Mouse (Mus musculus) megakaryocyte, adult 5-6 weeks (primary cell): ENCODE results near the gene Pglyrp2. TPM values are rescaled to one million over a fixed set of nuclear protein-coding genes. Genes with fewer than 3 reads are reported as not detected.

Experiments
- ATAC-seq: 2 replicates; pipeline ENCODE4 v1.8.0; 2016; ENCODE audit warnings: mild to moderate bottlenecking, inconsistent platforms; ENCODE audit not compliant: poor library complexity, severe bottlenecking
- total RNA-seq, 2 experiments: library from RNA; stranded (forward) in 1 of 2; stranded (reverse) in 1 of 2; fragments of 153-499, 151-499 nt in 1 of 2; fragments of 221-1000, 200-1000 nt in 1 of 2; gene quantifications; 2 replicates each; pipeline versions ENCODE4 v1.2.3 to v1.2.4; 2015 to 2017

The Pglyrp2 gene
- 1.7 and 2.0 TPM in 2 replicates for total RNA-seq (2015)
- 1.4 and 2.2 TPM in 2 replicates for total RNA-seq (2017)

GRCm38 (mm10) chr17:32424034-32424433, at the start of gene Pglyrp2:
TSS of gene Pglyrp2 (minus strand) at chr17:32424167.
- peak; percentile 68 for ATAC-seq

GRCm38 (mm10) chr17:32472176-32472575, 48.2 kb upstream of the Pglyrp2 start:
- no peak for ATAC-seq

- ATAC-seq = no peak
These were observed 46.8 kb upstream of the Pglyrp2 start for GRCm38 (mm10) chr17:32470795-32471194.

GRCm38 (mm10) chr17:32468494-32468893, 44.5 kb upstream of the Pglyrp2 start:
- no peak for ATAC-seq

- no peak for ATAC-seq
These were observed 31.0 kb upstream of the Pglyrp2 start for GRCm38 (mm10) chr17:32454997-32455396.

GRCm38 (mm10) chr17:32454188-32454587, 30.2 kb upstream of the Pglyrp2 start:
- ATAC-seq = no peak

- no peak; the same call in 1 of the 2 replicates for ATAC-seq
These were observed 28.5 kb upstream of the Pglyrp2 start, which contains the start of gene Cyp4f39 for GRCm38 (mm10) chr17:32452482-32452881. TSS of gene Cyp4f39 (plus strand) at chr17:32452723.

- no peak for ATAC-seq
These were observed 27.0 kb upstream of the Pglyrp2 start for GRCm38 (mm10) chr17:32450844-32451537.

- no peak for ATAC-seq
These were observed 25.1 kb upstream of the Pglyrp2 start for GRCm38 (mm10) chr17:32449042-32449441.

GRCm38 (mm10) chr17:32447195-32447594, 23.2 kb upstream of the Pglyrp2 start:
- ATAC-seq = no peak

- ATAC-seq = no peak
These were observed 21.0 kb upstream of the Pglyrp2 start for GRCm38 (mm10) chr17:32445016-32445415.

GRCm38 (mm10) chr17:32443245-32443644, 19.3 kb upstream of the Pglyrp2 start:
- no peak for ATAC-seq

GRCm38 (mm10) chr17:32437106-32437505, 13.1 kb upstream of the Pglyrp2 start:
- ATAC-seq = no peak

GRCm38 (mm10) chr17:32435151-32435550, 11.2 kb upstream of the Pglyrp2 start:
- no peak for ATAC-seq

GRCm38 (mm10) chr17:32434324-32434723, 10.4 kb upstream of the Pglyrp2 start:
- ATAC-seq = no peak

GRCm38 (mm10) chr17:32431972-32432371, 8.0 kb upstream of the Pglyrp2 start:
- ATAC-seq = peak; percentile 62; the same call in 1 of the 2 replicates

GRCm38 (mm10) chr17:32426610-32427009, 2.6 kb upstream of the Pglyrp2 start:
- ATAC-seq = no peak

- ATAC-seq = no peak
These were observed 3.2 kb downstream of the Pglyrp2 start for GRCm38 (mm10) chr17:32420781-32421180.

- ATAC-seq = no peak
These were observed 4.0 kb downstream of the Pglyrp2 start for GRCm38 (mm10) chr17:32419989-32420388.

GRCm38 (mm10) chr17:32416771-32417170, 7.2 kb downstream of the Pglyrp2 start:
- ATAC-seq = no peak

- ATAC-seq = no peak
These were observed 8.4 kb downstream of the Pglyrp2 start for GRCm38 (mm10) chr17:32415417-32416020.

GRCm38 (mm10) chr17:32411898-32412297, 12.1 kb downstream of the Pglyrp2 start:
- peak; percentile 38; the same call in 1 of the 2 replicates for ATAC-seq
